Mouse (Mus musculus) heart, embryonic 16.5 days (tissue): ENCODE measurements around the gene Elobl. TPM values are rescaled to one million over a fixed set of nuclear protein-coding genes. Genes with fewer than 3 reads are reported as not detected.
"Not testable (repeated sequence)": the region's sequence is repeated elsewhere in the genome, so short reads cannot be mapped to it uniquely, and the experiment has no call there.

Source experiments
- ATAC-seq: fragments of 200-750 bp; cut with Nextera tagmentation; replicated peaks from 2 replicates; pipeline ENCODE4 v1.8.0; 2017; ENCODE audit warnings: moderate number of reproducible peaks; ENCODE audit not compliant: insufficient read depth, low FRiP score; ENCODE audit errors: extremely low read depth
- H3K27ac ChIP-seq: fragments of 300-500 bp; sonication (generic); 2 replicates; pipeline ENCODE4 v1.5.1; 2014; ENCODE audit warnings: mild to moderate bottlenecking, low read length, control low read depth, moderate library complexity
- H3K27me3 ChIP-seq: fragments of 300-500 bp; sonication (generic); 2 replicates; pipeline ENCODE4 v1.6.1; 2014; ENCODE audit warnings: low read length, mixed read lengths; ENCODE audit not compliant: control insufficient read depth, insufficient read depth
- H3K36me3 ChIP-seq: fragments of 300-500 bp; sonication (generic); 2 replicates; pipeline ENCODE4 v1.6.1; 2014; ENCODE audit not compliant: control insufficient read depth, insufficient read depth
- H3K4me1 ChIP-seq: fragments of 300-500 bp; sonication (generic); 2 replicates; pipeline ENCODE4 v1.6.1; 2014; ENCODE audit warnings: low read length, mixed read lengths; ENCODE audit not compliant: control insufficient read depth, insufficient read depth
- H3K4me2 ChIP-seq: fragments of 300-500 bp; sonication (generic); 2 replicates; pipeline ENCODE4 v1.6.1; 2014; ENCODE audit warnings: low read depth, mild to moderate bottlenecking, control low read depth, low read length
- H3K4me3 ChIP-seq: fragments of 300-500 bp; sonication (generic); 2 replicates; pipeline ENCODE4 v1.5.1; 2014; ENCODE audit warnings: mild to moderate bottlenecking, control low read depth, low read length
- H3K9ac ChIP-seq: fragments of 300-500 bp; sonication (generic); 2 replicates; pipeline ENCODE4 v1.6.1; 2014; ENCODE audit warnings: low read length, control low read depth
- H3K9me3 ChIP-seq: fragments of 300-500 bp; sonication (generic); replicated peaks from 2 replicates; pipeline ENCODE4 v1.6.1; 2016; ENCODE audit warnings: low read length; ENCODE audit not compliant: control insufficient read depth
- WGBS: fragments of 180-500 bp; shearing (Covaris S2); extraction: QIAGEN DNeasy Blood & Tissue Kit; methylation state at CpG from one replicate; pipeline ENCODE4 v1.1.7; 2014; 5-methylcytosine and 5-hydroxymethylcytosine counted together
- polyA plus RNA-seq: library from polyadenylated mRNA; unstranded; fragments of >200 nt; fragmentation: Nextera tagmentation; extraction: Ambion mirVana; gene quantifications from 2 replicates; pipeline ENCODE4 v1.2.1, GENCODE M21; 2015

Gene Elobl
- polyA plus RNA-seq, 1 experiment from 2014 or later, result not detected

GRCm38 (mm10) chr11:89002621-89003020 lies 35.9 kb upstream of the Elobl start:
- WGBS, result 62% methylated on average over 5 of the region's 5 CpGs
- ATAC-seq, result no peak
- Histone ChIP-seq H3K27me3 (no peaks in the 10 kb centered on the region), H3K4me1 (peaks cover 30% of the 10 kb centered on the region), H3K4me3 (peak overlapping the region; percentile 15), H3K9ac (peak overlapping the region; percentile 5; the same call in 1 of the 2 replicates), H3K9me3 (no peaks in the 10 kb centered on the region), H3K4me2 (peak overlapping the region; percentile 44), H3K27ac (peak overlapping the region; percentile 12; the same call in 1 of the 2 replicates), H3K36me3 (peaks cover 19% of the 10 kb centered on the region)

- Histone ChIP-seq H3K9ac (no peak overlapping the region), H3K4me3 (peak overlapping the region; percentile 22; the same call in 1 of the 2 replicates), H3K27ac (no peak overlapping the region), H3K36me3 (peaks cover 14% of the 10 kb centered on the region; the same call in 1 of the 2 replicates), H3K4me2 (peak overlapping the region; percentile 44), H3K9me3 (no peaks in the 10 kb centered on the region), H3K4me1 (peaks cover 30% of the 10 kb centered on the region), H3K27me3 (no peaks in the 10 kb centered on the region)
- 83% methylated on average over 5 of the region's 5 CpGs for WGBS
- ATAC-seq, result no peak
Measured at GRCm38 (mm10) chr11:89002068-89002467, 35.3 kb upstream of the Elobl start.

DNA sequence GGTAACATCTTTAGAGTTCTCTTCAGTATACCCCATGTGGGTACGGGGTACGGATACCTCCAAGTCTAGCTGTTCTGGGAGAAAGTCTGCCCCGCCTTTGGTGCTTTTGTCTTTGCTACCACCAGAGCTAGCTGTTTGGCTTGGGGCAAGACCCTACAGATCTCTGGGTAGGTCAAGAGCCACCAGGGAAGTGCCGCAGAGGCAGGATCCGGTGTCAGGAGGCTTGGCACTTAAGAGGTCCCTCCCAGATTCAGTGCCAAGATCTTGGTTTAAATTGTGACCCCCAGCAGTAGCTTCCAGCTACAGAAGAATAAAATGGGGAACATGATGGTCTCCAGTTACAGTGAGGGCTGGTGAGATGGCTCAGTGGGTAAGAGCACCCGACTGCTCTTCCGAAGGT lies 34.8 kb upstream of the Elobl start:
- 95% methylated on average over 7 of the region's 7 CpGs for WGBS
- no peak overlapping the region for H3K27ac ChIP-seq
- peaks cover 12% of the 10 kb centered on the region; the same call in 1 of the 2 replicates for H3K36me3 ChIP-seq
- H3K9ac ChIP-seq, result 0 out of 2 replicates have a peak overlapping the region, but pooled peaks have one; percentile 23
- no peaks in the 10 kb centered on the region for H3K27me3 ChIP-seq
- peak overlapping the region; percentile 85 for H3K4me2 ChIP-seq
- no peak for ATAC-seq
- H3K9me3 ChIP-seq, result no peaks in the 10 kb centered on the region
- peak overlapping the region; percentile 76 for H3K4me3 ChIP-seq
- H3K4me1 ChIP-seq, result peaks cover 30% of the 10 kb centered on the region

GRCm38 (mm10) chr11:89000527-89000819 lies 33.7 kb upstream of the Elobl start:
- H3K9me3 ChIP-seq, result no peaks in the 10 kb centered on the region
- H3K4me1 ChIP-seq, result peaks cover 30% of the 10 kb centered on the region
- H3K9ac ChIP-seq, result peak overlapping the region; percentile 86
- H3K36me3 ChIP-seq, result peaks cover 2% of the 10 kb centered on the region; the same call in 1 of the 2 replicates
- peak overlapping the region; percentile 76; the same call in 1 of the 2 replicates for H3K27ac ChIP-seq
- no peak for ATAC-seq
- H3K4me2 ChIP-seq, result peak overlapping the region; percentile 85
- H3K4me3 ChIP-seq, result peak overlapping the region; percentile 76
- H3K27me3 ChIP-seq, result no peaks in the 10 kb centered on the region

DNA sequence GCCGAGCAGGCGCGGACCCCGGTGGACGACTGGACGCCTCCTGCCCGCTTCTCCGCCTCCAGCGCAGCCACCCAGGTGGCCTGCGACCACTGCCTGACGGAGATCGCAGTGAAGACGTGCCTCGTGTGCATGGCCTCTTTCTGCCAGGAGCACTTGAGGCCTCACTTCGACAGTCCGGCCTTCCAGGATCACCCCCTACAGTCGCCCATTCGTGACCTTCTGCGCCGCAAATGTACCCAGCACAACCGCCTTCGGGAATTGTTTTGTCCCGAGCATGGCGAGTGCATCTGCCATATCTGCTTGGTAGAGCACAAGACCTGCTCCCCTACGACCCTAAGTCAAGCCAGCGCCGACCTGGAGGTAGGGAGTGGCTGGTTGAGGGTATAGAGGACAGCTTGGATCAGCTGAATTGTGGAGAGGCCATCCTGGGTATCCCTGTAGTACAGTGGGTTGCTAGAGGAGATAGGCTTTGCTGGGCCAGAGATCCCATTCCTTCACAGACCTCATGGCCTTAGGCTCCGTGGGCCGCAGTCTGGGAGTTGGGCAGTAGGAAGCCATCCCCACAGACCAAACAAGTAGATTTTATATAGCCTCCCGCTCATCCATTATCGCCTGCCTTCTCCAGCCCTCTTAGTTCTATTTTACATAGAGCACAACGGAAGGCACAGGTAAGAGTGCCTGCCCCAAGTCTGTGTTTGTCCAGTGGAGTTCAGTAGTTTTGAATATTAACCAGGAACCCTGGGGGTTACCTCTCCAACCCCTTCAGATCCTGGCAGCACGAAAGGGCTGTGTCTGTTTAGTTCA lies 33.2 kb upstream of the Elobl start:
- no peaks in the 10 kb centered on the region for H3K36me3 ChIP-seq
- no peaks in the 10 kb centered on the region for H3K27me3 ChIP-seq
- no peaks in the 10 kb centered on the region for H3K9me3 ChIP-seq
- peak overlapping the region; percentile 86 for H3K9ac ChIP-seq
- WGBS, result 16% methylated on average over 33 of the region's 33 CpGs
- peak overlapping the region; percentile 76 for H3K4me3 ChIP-seq
- peak overlapping the region; percentile 76 for H3K27ac ChIP-seq
- peak overlapping the region; percentile 85 for H3K4me2 ChIP-seq
- peaks cover 30% of the 10 kb centered on the region for H3K4me1 ChIP-seq
- peak; percentile 21 for ATAC-seq

GRCm38 (mm10) chr11:88998974-88999722 lies 32.4 kb upstream of the Elobl start, which contains the start of gene Trim25:
Gene Trim25 (plus strand): TSS chr11:88999376.
- Histone ChIP-seq H3K27ac (peak within 1 kb of the TSS; percentile 76), H3K4me1 (peaks cover 30% of the 10 kb centered on the region), H3K4me2 (peak within 1 kb of the TSS; percentile 85), H3K9me3 (no peaks in the 10 kb centered on the region), H3K36me3 (no peaks in the 10 kb centered on the region), H3K9ac (peak within 1 kb of the TSS; percentile 86), H3K4me3 (peak within 1 kb of the TSS; percentile 76), H3K27me3 (no peaks in the 10 kb centered on the region)
- peak; percentile 90 for ATAC-seq
- WGBS, result 2% methylated on average over 48 of the region's 48 CpGs

- Histone ChIP-seq H3K36me3 (no peaks in the 10 kb centered on the region), H3K4me2 (0 out of 2 replicates have a peak overlapping the region, but pooled peaks have one; percentile 85), H3K27ac (peak overlapping the region; percentile 76; the same call in 1 of the 2 replicates), H3K4me1 (peaks cover 24% of the 10 kb centered on the region), H3K9me3 (no peaks in the 10 kb centered on the region), H3K4me3 (no peak overlapping the region), H3K9ac (no peak overlapping the region), H3K27me3 (no peaks in the 10 kb centered on the region)
- 19% methylated on average over 3 of the region's 3 CpGs for WGBS
- no peak for ATAC-seq
Measured at GRCm38 (mm10) chr11:88998406-88998805, 31.7 kb upstream of the Elobl start.

DNA sequence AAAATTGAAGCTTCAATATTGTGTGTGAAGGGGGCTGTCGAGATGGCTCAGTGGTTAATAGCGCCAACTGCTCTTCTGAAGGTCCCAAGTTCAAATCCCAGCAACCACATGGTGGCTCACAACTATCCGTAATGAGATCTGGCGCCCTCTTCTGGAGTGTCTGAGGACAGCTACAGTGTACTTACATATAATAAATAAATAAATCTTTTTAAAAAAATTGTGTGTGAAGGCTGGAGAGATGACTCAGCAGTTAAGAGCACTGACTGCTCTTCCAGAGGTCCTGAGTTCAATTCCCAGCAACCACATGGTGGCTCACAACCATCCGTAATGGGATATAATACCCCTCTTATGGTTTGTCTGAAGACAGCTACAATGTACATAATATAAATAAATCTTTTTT lies 30.6 kb upstream of the Elobl start:
- H3K4me1 ChIP-seq, result peaks cover 15% of the 10 kb centered on the region
- not testable (repeated sequence) for H3K9ac ChIP-seq, H3K9me3 ChIP-seq, H3K4me2 ChIP-seq, ATAC-seq, H3K4me3 ChIP-seq, H3K36me3 ChIP-seq, H3K27me3 ChIP-seq
- peak overlapping the region; percentile 52 for H3K27ac ChIP-seq
- 88% methylated on average over 5 of the region's 5 CpGs for WGBS

DNA sequence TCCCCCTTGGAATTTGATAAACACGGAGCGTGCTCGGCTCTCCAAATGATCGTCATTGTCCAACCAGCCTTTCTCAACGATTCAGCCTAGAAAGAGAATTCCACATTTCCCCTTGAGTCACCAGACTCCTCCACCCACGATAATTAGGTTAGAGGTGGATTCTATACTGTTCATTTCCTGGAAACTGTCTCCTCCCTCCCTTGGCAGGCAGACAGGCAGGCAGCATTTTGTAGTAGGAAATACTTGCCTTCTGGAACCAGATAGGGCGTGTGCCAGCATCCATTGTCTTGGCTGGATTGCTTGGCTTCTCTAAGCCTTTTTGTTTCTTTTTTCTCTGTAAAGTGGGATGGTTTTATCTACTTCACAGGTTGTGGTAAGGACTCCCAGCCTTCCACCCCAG lies 29.7 kb upstream of the Elobl start:
- ATAC-seq, result peak; percentile 25; the same call in 1 of the 2 replicates
- Histone ChIP-seq H3K36me3 (no peaks in the 10 kb centered on the region), H3K9ac (no peak overlapping the region), H3K27me3 (no peaks in the 10 kb centered on the region), H3K4me1 (peaks cover 12% of the 10 kb centered on the region), H3K9me3 (no peaks in the 10 kb centered on the region), H3K27ac (peak overlapping the region; percentile 52), H3K4me2 (peak overlapping the region; percentile 4; the same call in 1 of the 2 replicates), H3K4me3 (no peak overlapping the region)
- WGBS, result 38% methylated on average over 7 of the region's 7 CpGs
